Mouse (Mus musculus): ENCODE measurements around the gene Foxj1. TPM values are rescaled to one million over a fixed set of nuclear protein-coding genes. Genes with fewer than 3 reads are reported as not detected.

Foxj1 gene
- polyA plus RNA-seq, 1 experiment from 2014 or later, result 2.3 TPM

- Histone ChIP-seq H3K4me1 (no peaks in the 10 kb centered on the region; the same call in 1 of the 2 replicates), H3K36me3 (replicated peaks) (peaks cover 96% of the 10 kb centered on the region), H3K27me3 (replicated peaks; ENCODE audit: low read depth, poor library complexity, severe bottlenecking) (no peaks in the 10 kb centered on the region), H3K9me3 (no peaks in the 10 kb centered on the region), H3K4me3 (no peak overlapping the region), H3K27ac (replicated peaks) (no peak overlapping the region)
- 84% methylated on average over 12 of the region's 12 CpGs for WGBS
- DNase-seq (ENCODE audit: low spot score), result no peak
These were observed 41.6 kb downstream of the Foxj1 start for GRCm38 (mm10) chr11:116293538-116294137.

DNA sequence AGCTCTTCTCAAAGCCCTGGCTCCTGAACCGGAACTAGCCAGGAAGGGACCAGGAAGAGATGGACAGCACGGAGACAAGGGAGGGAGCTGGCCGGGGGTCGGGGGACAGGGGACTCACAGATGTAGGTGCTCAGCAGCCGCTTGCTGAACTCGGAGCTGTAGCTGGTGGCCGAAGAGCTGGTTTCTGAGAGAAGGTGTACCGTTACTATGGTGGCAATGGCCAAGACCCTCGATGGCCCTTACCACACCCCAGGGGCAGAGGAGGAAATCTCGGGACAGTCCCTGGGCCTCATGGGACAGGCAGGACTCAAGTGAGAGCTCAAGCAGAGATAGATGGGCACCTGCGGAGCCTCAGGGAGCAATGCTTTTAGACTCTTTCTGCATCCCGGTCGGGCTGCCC is 42.8 kb downstream of the Foxj1 start:
- H3K4me3 ChIP-seq, result no peak overlapping the region
- no peaks in the 10 kb centered on the region for H3K27me3 ChIP-seq (replicated peaks; ENCODE audit: low read depth, poor library complexity, severe bottlenecking)
- 92% methylated on average over 13 of the region's 13 CpGs for WGBS
- H3K27ac ChIP-seq (replicated peaks), result no peak overlapping the region
- no peak for DNase-seq (ENCODE audit: low spot score)
- H3K9me3 ChIP-seq, result no peaks in the 10 kb centered on the region
- no peaks in the 10 kb centered on the region; the same call in 1 of the 2 replicates for H3K4me1 ChIP-seq
- peaks cover 96% of the 10 kb centered on the region for H3K36me3 ChIP-seq (replicated peaks)

- Histone ChIP-seq H3K27ac (replicated peaks) (no peak overlapping the region), H3K9me3 (no peaks in the 10 kb centered on the region), H3K4me1 (no peaks in the 10 kb centered on the region; the same call in 1 of the 2 replicates), H3K4me3 (no peak overlapping the region), H3K27me3 (replicated peaks; ENCODE audit: low read depth, poor library complexity, severe bottlenecking) (peaks cover 7% of the 10 kb centered on the region), H3K36me3 (replicated peaks) (peaks cover 81% of the 10 kb centered on the region)
- 83% methylated on average over 8 of the region's 8 CpGs for WGBS
- DNase-seq (ENCODE audit: low spot score), result no peak
These were observed 44.6 kb downstream of the Foxj1 start for GRCm38 (mm10) chr11:116290556-116290955.

DNA sequence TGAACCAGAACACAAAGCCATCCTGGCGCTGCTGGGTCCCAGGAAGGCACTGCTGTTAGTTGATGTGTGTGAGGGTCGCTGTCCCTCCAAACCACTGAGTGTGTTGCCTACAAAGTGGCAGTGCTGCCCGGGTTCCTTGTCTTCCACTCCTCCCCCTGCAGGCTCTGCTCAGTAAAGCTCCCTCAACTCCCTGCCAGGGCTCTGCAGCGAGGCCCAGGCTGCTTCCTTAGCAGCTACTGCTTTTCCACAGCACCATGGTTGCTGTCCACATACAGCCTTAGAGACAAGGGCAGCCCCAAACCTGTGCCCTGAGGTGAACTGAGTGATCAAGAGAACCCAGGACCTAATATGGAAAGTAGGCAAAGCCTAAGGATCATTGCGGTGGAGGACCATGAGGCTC is 47.8 kb downstream of the Foxj1 start:
- no peak for DNase-seq (ENCODE audit: low spot score)
- peaks cover 50% of the 10 kb centered on the region for H3K36me3 ChIP-seq (replicated peaks)
- 81% methylated on average over 5 of the region's 5 CpGs for WGBS

DNA sequence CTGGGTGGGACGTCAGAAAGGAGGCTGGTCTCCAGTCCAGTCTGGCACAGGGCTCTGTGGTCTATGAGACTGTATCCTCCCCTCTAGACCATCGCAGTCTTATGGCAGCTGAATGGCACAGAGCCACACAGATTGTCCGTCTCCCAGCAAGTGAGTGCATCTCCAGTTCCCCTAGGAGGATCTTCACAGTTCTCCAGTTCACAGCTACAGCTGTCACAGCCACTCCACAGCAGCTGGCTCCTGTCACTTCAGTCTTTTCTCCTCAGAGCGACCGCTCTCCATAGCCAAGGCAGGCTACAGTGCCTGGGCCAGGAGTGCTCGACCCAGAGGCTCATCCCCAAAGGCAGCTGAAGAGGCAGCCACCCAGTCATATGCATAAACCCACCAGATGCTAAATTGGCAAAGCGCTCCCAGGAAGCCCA is 49.4 kb downstream of the Foxj1 start:
- DNase-seq (ENCODE audit: low spot score), result no peak
- WGBS, result 73% methylated on average over 7 of the region's 7 CpGs
- no peak overlapping the region for H3K4me3 ChIP-seq

More for the DNA sequence above, 47.8 kb downstream of the Foxj1 start:
- no peak overlapping the region for H3K4me3 ChIP-seq
- H3K4me1 ChIP-seq, result peaks cover 15% of the 10 kb centered on the region
- no peak overlapping the region for H3K27ac ChIP-seq (replicated peaks)
- H3K9me3 ChIP-seq, result no peaks in the 10 kb centered on the region
- H3K27me3 ChIP-seq (replicated peaks; ENCODE audit: low read depth, poor library complexity, severe bottlenecking), result peaks cover 39% of the 10 kb centered on the region

DNA sequence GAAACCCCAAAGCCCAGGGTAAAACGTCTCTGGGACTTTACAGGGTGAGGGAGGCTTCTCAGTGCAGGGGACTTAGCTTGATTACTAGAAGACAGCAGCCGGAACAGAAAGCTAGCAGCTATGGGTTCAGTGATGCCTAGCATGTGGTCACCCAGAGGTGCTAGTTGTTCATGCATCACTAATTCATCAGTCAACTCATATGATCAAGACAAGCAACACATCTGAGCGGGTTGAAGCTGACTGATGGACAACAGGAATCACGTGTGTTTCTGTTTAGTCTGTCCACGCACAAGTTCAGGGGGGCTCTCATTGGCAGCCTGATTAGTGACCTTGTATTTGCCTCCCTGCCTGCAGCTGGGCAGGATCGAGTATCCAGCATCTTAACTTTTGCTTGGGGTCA is 51.2 kb downstream of the Foxj1 start:
- 48% methylated on average over 6 of the region's 6 CpGs for WGBS
- no peaks in the 10 kb centered on the region for H3K9me3 ChIP-seq
- peaks cover 31% of the 10 kb centered on the region for H3K4me1 ChIP-seq
- DNase-seq (ENCODE audit: low spot score), result no peak
- H3K4me3 ChIP-seq, result no peak overlapping the region
- peaks cover 68% of the 10 kb centered on the region for H3K27me3 ChIP-seq (replicated peaks; ENCODE audit: low read depth, poor library complexity, severe bottlenecking)
- H3K27ac ChIP-seq (replicated peaks), result no peak overlapping the region
- H3K36me3 ChIP-seq (replicated peaks), result peaks cover 19% of the 10 kb centered on the region

More for the DNA sequence above, 49.4 kb downstream of the Foxj1 start:
- Histone ChIP-seq H3K4me1 (peaks cover 30% of the 10 kb centered on the region), H3K36me3 (replicated peaks) (peaks cover 36% of the 10 kb centered on the region), H3K9me3 (no peaks in the 10 kb centered on the region), H3K27ac (replicated peaks) (0 out of 2 replicates have a peak overlapping the region, but pooled peaks have one; percentile 12), H3K27me3 (replicated peaks; ENCODE audit: low read depth, poor library complexity, severe bottlenecking) (peaks cover 55% of the 10 kb centered on the region)

DNA sequence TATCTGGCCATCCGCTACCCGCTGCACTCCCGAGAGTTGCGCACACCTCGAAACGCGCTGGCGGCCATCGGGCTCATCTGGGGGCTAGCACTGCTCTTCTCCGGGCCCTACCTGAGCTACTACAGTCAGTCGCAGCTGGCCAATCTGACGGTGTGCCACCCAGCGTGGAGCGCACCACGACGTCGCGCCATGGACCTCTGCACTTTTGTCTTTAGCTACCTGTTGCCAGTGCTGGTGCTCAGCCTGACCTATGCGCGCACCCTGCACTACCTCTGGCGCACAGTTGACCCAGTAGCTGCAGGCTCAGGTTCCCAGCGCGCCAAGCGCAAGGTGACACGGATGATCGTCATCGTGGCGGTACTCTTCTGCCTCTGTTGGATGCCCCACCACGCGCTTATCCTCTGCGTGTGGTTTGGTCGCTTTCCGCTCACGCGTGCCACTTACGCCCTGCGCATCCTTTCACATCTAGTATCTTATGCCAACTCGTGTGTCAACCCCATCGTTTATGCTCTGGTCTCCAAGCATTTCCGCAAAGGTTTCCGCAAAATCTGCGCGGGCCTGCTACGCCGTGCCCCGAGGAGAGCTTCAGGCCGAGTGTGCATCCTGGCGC is 52.2 kb downstream of the Foxj1 start:
- Histone ChIP-seq H3K9me3 (no peaks in the 10 kb centered on the region), H3K27me3 (replicated peaks; ENCODE audit: low read depth, poor library complexity, severe bottlenecking) (peaks cover 68% of the 10 kb centered on the region), H3K4me1 (peaks cover 31% of the 10 kb centered on the region), H3K4me3 (peak overlapping the region; percentile 25; the same call in 1 of the 2 replicates), H3K36me3 (replicated peaks) (peaks cover 9% of the 10 kb centered on the region), H3K27ac (replicated peaks) (no peak overlapping the region)
- DNase-seq (ENCODE audit: low spot score), result no peak
- 11% methylated on average over 48 of the region's 48 CpGs for WGBS

- WGBS, result 2% methylated on average over 11 of the region's 11 CpGs
- no peak overlapping the region for H3K27ac ChIP-seq (replicated peaks)
- peaks cover 68% of the 10 kb centered on the region for H3K27me3 ChIP-seq (replicated peaks; ENCODE audit: low read depth, poor library complexity, severe bottlenecking)
- no peaks in the 10 kb centered on the region for H3K9me3 ChIP-seq
- DNase-seq (ENCODE audit: low spot score), result peak; percentile 56
- H3K36me3 ChIP-seq (replicated peaks), result peaks cover under 1% of the 10 kb centered on the region; the same call in 1 of the 2 replicates
- peak overlapping the region; percentile 51; the same call in 1 of the 2 replicates for H3K4me3 ChIP-seq
- H3K4me1 ChIP-seq, result peaks cover 31% of the 10 kb centered on the region
These were observed 53.1 kb downstream of the Foxj1 start for GRCm38 (mm10) chr11:116282089-116282488.

GRCm38 (mm10) chr11:116281671-116282070 is 53.5 kb downstream of the Foxj1 start:
- Histone ChIP-seq H3K27me3 (replicated peaks; ENCODE audit: low read depth, poor library complexity, severe bottlenecking) (peaks cover 68% of the 10 kb centered on the region), H3K27ac (replicated peaks) (no peak overlapping the region), H3K36me3 (replicated peaks) (no peaks in the 10 kb centered on the region), H3K4me1 (peaks cover 31% of the 10 kb centered on the region), H3K4me3 (peak overlapping the region; percentile 51), H3K9me3 (no peaks in the 10 kb centered on the region)
- 2% methylated on average over 18 of the region's 18 CpGs for WGBS
- peak; percentile 25 for DNase-seq (ENCODE audit: low spot score)

DNA sequence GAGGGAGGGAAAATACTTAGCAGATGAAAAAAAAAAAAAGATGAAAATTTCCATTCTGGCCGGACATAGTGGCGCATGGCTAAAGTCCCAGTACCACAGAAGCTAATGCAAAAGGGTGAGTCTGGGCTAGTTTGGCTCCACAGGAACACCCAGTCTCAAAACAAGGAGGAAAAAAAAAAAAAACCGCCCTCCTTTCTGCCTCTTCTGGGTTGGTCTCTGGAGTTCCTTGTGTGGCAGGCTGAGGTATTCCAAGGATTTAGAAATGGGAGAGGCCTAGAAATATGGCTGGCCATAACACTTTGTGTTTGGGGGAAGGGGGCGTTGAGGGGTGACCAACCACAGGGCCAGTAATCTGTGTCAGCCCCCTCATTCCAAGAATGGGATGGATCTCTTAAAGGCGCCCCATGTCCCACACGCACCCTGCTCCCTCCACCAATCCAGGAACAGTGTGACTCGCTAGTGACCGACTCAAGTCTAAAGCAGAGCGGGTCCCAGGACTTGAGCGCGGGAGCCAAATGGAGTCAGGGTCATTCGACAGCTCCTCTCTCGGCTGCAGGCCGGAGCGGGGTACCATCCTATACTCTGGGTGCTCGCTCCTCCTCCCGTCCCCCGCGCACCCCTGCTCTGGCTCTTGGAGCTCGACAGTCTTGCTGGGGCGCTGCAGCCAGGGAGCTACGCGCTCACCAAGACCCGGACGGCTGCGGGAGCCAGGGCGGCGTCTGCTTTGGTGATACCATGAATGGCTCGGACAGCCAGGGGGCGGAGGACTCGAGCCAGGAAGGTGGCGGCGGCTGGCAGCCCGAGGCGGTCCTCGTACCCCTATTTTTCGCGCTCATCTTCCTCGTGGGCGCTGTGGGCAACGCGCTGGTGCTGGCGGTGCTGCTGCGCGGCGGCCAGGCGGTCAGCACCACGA is 54.2 kb downstream of the Foxj1 start, which contains the start of gene Galr2:
TSS of gene Galr2 (plus strand) at position 189 of the 913 bp plus-strand sequence.
- H3K27me3 ChIP-seq (replicated peaks; ENCODE audit: low read depth, poor library complexity, severe bottlenecking), result peaks cover 65% of the 10 kb centered on the region
- peak; percentile 57 for DNase-seq (ENCODE audit: low spot score)
- H3K4me3 ChIP-seq, result peak within 1 kb of the TSS; percentile 51
- 6% methylated on average over 48 of the region's 48 CpGs for WGBS
- H3K27ac ChIP-seq (replicated peaks), result no peak within 1 kb of the TSS; the same call in 1 of the 2 replicates
- H3K9me3 ChIP-seq, result no peaks in the 10 kb centered on the region
- peaks cover 31% of the 10 kb centered on the region for H3K4me1 ChIP-seq
- no peaks in the 10 kb centered on the region for H3K36me3 ChIP-seq (replicated peaks)

Data from embryonic facial prominence, embryonic 10.5 days (tissue).